Mouse (Mus musculus): ENCODE measurements at regions not wholly inside any gene's neighbourhood (a gene's known extent, or its start where the extent isn't known, plus 50 kb on each side); places are given as distances from the start of the nearest gene placed in this dataset.

GRCm38 (mm10) chr14:91658654-91659421, 2231.6 kb downstream of the Pcdh9 start:
- peak in 1 of 2 experiments; percentile 16 for DNase-seq (ENCODE audit: low spot score in 2 of 2)

- no peak for DNase-seq (ENCODE audit: low spot score in 2 of 2)
These were observed 2234.5 kb downstream of the Pcdh9 start for GRCm38 (mm10) chr14:91656011-91656410.

- no peak for DNase-seq (ENCODE audit: low spot score in 2 of 2)
These were observed 2259.5 kb downstream of the Pcdh9 start for GRCm38 (mm10) chr14:91630976-91631375.

- DNase-seq (ENCODE audit: low spot score in 2 of 2) = no peak
These were observed 2276.1 kb downstream of the Pcdh9 start for GRCm38 (mm10) chr14:91614391-91614790.

- DNase-seq (ENCODE audit: low spot score in 2 of 2) = no peak
These were observed 2285.9 kb downstream of the Pcdh9 start for GRCm38 (mm10) chr14:91604570-91604969.

- DNase-seq (ENCODE audit: low spot score in 2 of 2) = no peak
These were observed 2308.0 kb downstream of the Pcdh9 start for GRCm38 (mm10) chr14:91582462-91582861.

- DNase-seq (ENCODE audit: low spot score in 2 of 2) = peak in 1 of 2 experiments; percentile 39
These were observed 2308.6 kb downstream of the Pcdh9 start for GRCm38 (mm10) chr14:91581684-91582424.

GRCm38 (mm10) chr14:91569100-91569499, 2321.4 kb downstream of the Pcdh9 start:
- DNase-seq (ENCODE audit: low spot score in 2 of 2) = no peak

- no peak for DNase-seq (ENCODE audit: low spot score in 2 of 2)
These were observed 2351.3 kb downstream of the Pcdh9 start for GRCm38 (mm10) chr14:91539181-91539580.

- DNase-seq (ENCODE audit: low spot score in 2 of 2) = no peak
These were observed 2355.5 kb downstream of the Pcdh9 start for GRCm38 (mm10) chr14:91534931-91535330.

GRCm38 (mm10) chr14:91498449-91498848, 2392.0 kb downstream of the Pcdh9 start:
- DNase-seq (ENCODE audit: low spot score in 2 of 2) = peak in 1 of 2 experiments; percentile 10

GRCm38 (mm10) chr14:91478358-91478870, 2412.1 kb downstream of the Pcdh9 start:
- no peak for DNase-seq (ENCODE audit: low spot score in 2 of 2)

- DNase-seq (ENCODE audit: low spot score in 2 of 2) = peak; percentile 13 to 86
These were observed 2426.6 kb downstream of the Pcdh9 start for GRCm38 (mm10) chr14:91463910-91464309.

- DNase-seq (ENCODE audit: low spot score in 2 of 2) = no peak
These were observed 2427.8 kb downstream of the Pcdh9 start for GRCm38 (mm10) chr14:91462671-91463070.

- no peak for DNase-seq (ENCODE audit: low spot score in 2 of 2)
These were observed 2431.7 kb downstream of the Pcdh9 start for GRCm38 (mm10) chr14:91458756-91459155.
